Mouse (Mus musculus): ENCODE measurements around the gene Fam204a. TPM values are rescaled to one million over a fixed set of nuclear protein-coding genes. Genes with fewer than 3 reads are reported as not detected.

Gene Fam204a
- polyA plus RNA-seq, 1 experiment from 2014 or later = 64.6 TPM

GRCm38 (mm10) chr19:60217985-60218384 lies 8.5 kb downstream of the Fam204a start:
- Histone ChIP-seq H3K4me2 (no peak overlapping the region), H3K27ac (no peak overlapping the region), H3K36me3 (peaks cover 19% of the 10 kb centered on the region), H3K27me3 (no peaks in the 10 kb centered on the region), H3K4me1 (peaks cover 13% of the 10 kb centered on the region; the same call in 1 of the 2 replicates), H3K9ac (no peak overlapping the region), H3K9me3 (no peaks in the 10 kb centered on the region), H3K4me3 (no peak overlapping the region)
- 59% methylated on average over 2 of the region's 2 CpGs for WGBS
- ATAC-seq (ENCODE audit: insufficient number of reproducible peaks, insufficient read depth, low FRiP score, low TSS enrichment, low read depth) = no peak

GRCm38 (mm10) chr19:60208173-60208572 lies 18.3 kb downstream of the Fam204a start:
- Histone ChIP-seq H3K4me3 (no peak overlapping the region), H3K27ac (no peak overlapping the region), H3K9me3 (no peaks in the 10 kb centered on the region), H3K4me2 (no peak overlapping the region), H3K4me1 (no peaks in the 10 kb centered on the region), H3K9ac (no peak overlapping the region), H3K36me3 (peaks cover 35% of the 10 kb centered on the region), H3K27me3 (no peaks in the 10 kb centered on the region)
- no peak for ATAC-seq (ENCODE audit: insufficient number of reproducible peaks, insufficient read depth, low FRiP score, low TSS enrichment, low read depth)

GRCm38 (mm10) chr19:60204176-60204575 lies 22.3 kb downstream of the Fam204a start:
- no peak for ATAC-seq (ENCODE audit: insufficient number of reproducible peaks, insufficient read depth, low FRiP score, low TSS enrichment, low read depth)
- Histone ChIP-seq H3K4me3 (no peak overlapping the region), H3K4me2 (no peak overlapping the region), H3K27ac (no peak overlapping the region), H3K36me3 (peaks cover 12% of the 10 kb centered on the region), H3K4me1 (peaks cover 6% of the 10 kb centered on the region; the same call in 1 of the 2 replicates), H3K27me3 (no peaks in the 10 kb centered on the region), H3K9me3 (no peaks in the 10 kb centered on the region), H3K9ac (no peak overlapping the region)
- WGBS = 67% methylated on average over 7 of the region's 7 CpGs

GRCm38 (mm10) chr19:60200294-60200693 lies 26.2 kb downstream of the Fam204a start:
- Histone ChIP-seq H3K4me3 (no peak overlapping the region), H3K9ac (no peak overlapping the region), H3K27ac (no peak overlapping the region), H3K27me3 (no peaks in the 10 kb centered on the region), H3K4me1 (peaks cover 9% of the 10 kb centered on the region; the same call in 1 of the 2 replicates), H3K9me3 (no peaks in the 10 kb centered on the region), H3K36me3 (peaks cover 6% of the 10 kb centered on the region; the same call in 1 of the 2 replicates), H3K4me2 (no peak overlapping the region)
- ATAC-seq (ENCODE audit: insufficient number of reproducible peaks, insufficient read depth, low FRiP score, low TSS enrichment, low read depth) = no peak
- 14% methylated on average over 2 of the region's 2 CpGs for WGBS

- no peak for ATAC-seq (ENCODE audit: insufficient number of reproducible peaks, insufficient read depth, low FRiP score, low TSS enrichment, low read depth)
Observed at GRCm38 (mm10) chr19:60199152-60199551, 27.3 kb downstream of the Fam204a start.

GRCm38 (mm10) chr19:60192790-60193189 lies 33.7 kb downstream of the Fam204a start:
- Histone ChIP-seq H3K27ac (no peak overlapping the region), H3K36me3 (peaks cover 20% of the 10 kb centered on the region), H3K27me3 (no peaks in the 10 kb centered on the region), H3K4me1 (0 out of 2 replicates have a peak, but pooled peaks cover 6% of the 10 kb centered on the region), H3K9ac (no peak overlapping the region), H3K4me2 (no peak overlapping the region), H3K4me3 (no peak overlapping the region), H3K9me3 (no peaks in the 10 kb centered on the region)
- 85% methylated on average over 4 of the region's 4 CpGs for WGBS
- ATAC-seq (ENCODE audit: insufficient number of reproducible peaks, insufficient read depth, low FRiP score, low TSS enrichment, low read depth) = no peak

More at GRCm38 (mm10) chr19:60199152-60199551, 27.3 kb downstream of the Fam204a start:
- no peak overlapping the region for H3K27ac ChIP-seq
- no peak overlapping the region for H3K9ac ChIP-seq
- peaks cover 11% of the 10 kb centered on the region; the same call in 1 of the 2 replicates for H3K4me1 ChIP-seq
- no peak overlapping the region for H3K4me2 ChIP-seq
- H3K9me3 ChIP-seq = no peaks in the 10 kb centered on the region
- H3K36me3 ChIP-seq = peaks cover 16% of the 10 kb centered on the region
- H3K27me3 ChIP-seq = no peaks in the 10 kb centered on the region
- no peak overlapping the region for H3K4me3 ChIP-seq

- Histone ChIP-seq H3K4me3 (no peak overlapping the region), H3K9me3 (no peaks in the 10 kb centered on the region), H3K27ac (no peak overlapping the region), H3K4me1 (no peaks in the 10 kb centered on the region), H3K9ac (no peak overlapping the region), H3K27me3 (no peaks in the 10 kb centered on the region), H3K4me2 (no peak overlapping the region), H3K36me3 (peaks cover 5% of the 10 kb centered on the region)
- no peak for ATAC-seq (ENCODE audit: insufficient number of reproducible peaks, insufficient read depth, low FRiP score, low TSS enrichment, low read depth)
- WGBS = 60% methylated on average over 2 of the region's 2 CpGs
Observed at GRCm38 (mm10) chr19:60189206-60189605, 37.3 kb downstream of the Fam204a start.

- Histone ChIP-seq H3K36me3 (peaks cover 7% of the 10 kb centered on the region; the same call in 1 of the 2 replicates), H3K4me3 (no peak overlapping the region), H3K4me2 (no peak overlapping the region), H3K9me3 (no peaks in the 10 kb centered on the region), H3K9ac (no peak overlapping the region), H3K27ac (no peak overlapping the region), H3K27me3 (no peaks in the 10 kb centered on the region), H3K4me1 (peaks cover 6% of the 10 kb centered on the region; the same call in 1 of the 2 replicates)
- WGBS = 98% methylated on average over 1 of the region's 1 CpGs
- ATAC-seq (ENCODE audit: insufficient number of reproducible peaks, insufficient read depth, low FRiP score, low TSS enrichment, low read depth) = no peak
Observed at GRCm38 (mm10) chr19:60182901-60183300, 43.6 kb downstream of the Fam204a start.

- H3K4me2 ChIP-seq = no peak overlapping the region
- WGBS = 94% methylated on average over 1 of the region's 1 CpGs
- no peak overlapping the region for H3K9ac ChIP-seq
- ATAC-seq (ENCODE audit: insufficient number of reproducible peaks, insufficient read depth, low FRiP score, low TSS enrichment, low read depth) = no peak
- H3K4me3 ChIP-seq = no peak overlapping the region
- H3K27ac ChIP-seq = no peak overlapping the region
- H3K9me3 ChIP-seq = no peaks in the 10 kb centered on the region
- peaks cover 6% of the 10 kb centered on the region; the same call in 1 of the 2 replicates for H3K4me1 ChIP-seq
- H3K36me3 ChIP-seq = peaks cover 7% of the 10 kb centered on the region; the same call in 1 of the 2 replicates
- no peaks in the 10 kb centered on the region for H3K27me3 ChIP-seq
Observed at GRCm38 (mm10) chr19:60182171-60182570, 44.3 kb downstream of the Fam204a start.

- H3K4me3 ChIP-seq = no peak overlapping the region
- WGBS = 76% methylated on average over 8 of the region's 8 CpGs
- H3K9ac ChIP-seq = no peak overlapping the region
Observed at GRCm38 (mm10) chr19:60178771-60179563, 47.5 kb downstream of the Fam204a start.

GRCm38 (mm10) chr19:60165417-60165816 lies 61.1 kb downstream of the Fam204a start:
- H3K9ac ChIP-seq = no peak overlapping the region
- no peaks in the 10 kb centered on the region for H3K36me3 ChIP-seq
- WGBS = 41% methylated on average over 2 of the region's 2 CpGs
- no peaks in the 10 kb centered on the region; the same call in 1 of the 2 replicates for H3K27me3 ChIP-seq
- H3K9me3 ChIP-seq = no peaks in the 10 kb centered on the region
- H3K4me1 ChIP-seq = 0 out of 2 replicates have a peak, but pooled peaks cover 3% of the 10 kb centered on the region
- no peak for ATAC-seq (ENCODE audit: insufficient number of reproducible peaks, insufficient read depth, low FRiP score, low TSS enrichment, low read depth)
- H3K4me2 ChIP-seq = no peak overlapping the region
- no peak overlapping the region for H3K27ac ChIP-seq
- no peak overlapping the region for H3K4me3 ChIP-seq

More at GRCm38 (mm10) chr19:60178771-60179563, 47.5 kb downstream of the Fam204a start:
- Histone ChIP-seq H3K4me1 (peaks cover 5% of the 10 kb centered on the region; the same call in 1 of the 2 replicates), H3K27me3 (no peaks in the 10 kb centered on the region), H3K4me2 (no peak overlapping the region), H3K27ac (no peak overlapping the region), H3K9me3 (no peaks in the 10 kb centered on the region), H3K36me3 (peaks cover 7% of the 10 kb centered on the region; the same call in 1 of the 2 replicates)
- no peak for ATAC-seq (ENCODE audit: insufficient number of reproducible peaks, insufficient read depth, low FRiP score, low TSS enrichment, low read depth)
